Mouse (Mus musculus) cerebellum, postnatal 10 days (tissue): Measurements from ENCODE around the gene Rbpms2.
"Not testable (repeated sequence)": the region's sequence is repeated elsewhere in the genome, so short reads cannot be mapped to it uniquely, and the experiment has no call there.

Source experiments
- DNase-seq, 2 experiments: peaks; one replicate each; pipeline ENCODE4 v3.0.0; 2021; ENCODE audit warnings: mixed read lengths in 2 of 2

Rbpms2 gene

GRCm38 (mm10) chr9:65661029-65661428 is 31.6 kb downstream of the Rbpms2 start:
- DNase-seq = no peak

GRCm38 (mm10) chr9:65661493-65661892 is 32.0 kb downstream of the Rbpms2 start:
- no peak for DNase-seq

GRCm38 (mm10) chr9:65664163-65664562 is 34.7 kb downstream of the Rbpms2 start:
- peak; percentile 85 to 87 for DNase-seq

DNA sequence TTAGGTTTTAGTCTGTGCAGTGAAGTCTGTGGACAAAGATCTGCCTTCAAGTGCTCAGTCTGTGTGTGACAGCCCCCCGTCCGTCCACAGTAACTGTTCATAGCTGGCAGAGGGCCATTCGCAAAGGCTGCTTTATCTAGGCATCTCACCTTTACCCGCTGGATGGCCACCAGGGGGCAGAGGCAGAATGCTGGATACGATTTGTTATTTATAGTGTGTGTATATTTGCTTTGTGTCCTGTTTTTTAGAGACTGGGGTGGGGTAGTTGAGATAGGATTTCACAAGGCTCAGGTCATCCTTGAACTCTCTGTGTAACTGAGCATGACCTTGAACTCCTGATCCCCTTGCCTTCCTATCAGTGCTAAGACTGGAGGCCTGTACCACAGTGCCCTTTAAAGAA is 36.6 kb downstream of the Rbpms2 start:
- peak; percentile 86 to 89 for DNase-seq

DNA sequence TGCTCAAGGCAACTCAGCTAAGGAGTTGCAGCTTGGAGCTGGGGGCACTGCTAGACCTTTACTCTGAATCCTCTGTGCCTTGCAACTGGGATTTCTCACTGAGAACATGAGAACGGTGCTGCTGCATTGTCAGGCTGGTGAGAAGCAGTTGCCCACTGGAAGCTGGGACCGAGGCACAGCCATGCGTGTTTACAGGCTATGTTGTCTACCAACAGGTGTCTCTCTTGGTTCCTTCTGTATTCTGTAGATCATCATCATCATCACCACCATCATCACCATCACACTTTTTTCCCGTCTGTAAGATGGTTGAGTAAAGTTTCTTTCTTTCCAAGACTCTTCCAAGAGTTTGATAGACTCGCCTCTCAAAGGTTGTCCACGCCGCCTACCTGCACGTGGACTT is 38.3 kb downstream of the Rbpms2 start, which contains the start of gene Oaz2:
Gene Oaz2 (plus strand): TSS at position 301 of the 400 bp plus-strand sequence.
- DNase-seq = no peak

GRCm38 (mm10) chr9:65671431-65671931 is 42.0 kb downstream of the Rbpms2 start:
- peak in 1 of 2 experiments; percentile 20 for DNase-seq

GRCm38 (mm10) chr9:65672996-65673395 is 43.5 kb downstream of the Rbpms2 start:
- DNase-seq = no peak

DNA sequence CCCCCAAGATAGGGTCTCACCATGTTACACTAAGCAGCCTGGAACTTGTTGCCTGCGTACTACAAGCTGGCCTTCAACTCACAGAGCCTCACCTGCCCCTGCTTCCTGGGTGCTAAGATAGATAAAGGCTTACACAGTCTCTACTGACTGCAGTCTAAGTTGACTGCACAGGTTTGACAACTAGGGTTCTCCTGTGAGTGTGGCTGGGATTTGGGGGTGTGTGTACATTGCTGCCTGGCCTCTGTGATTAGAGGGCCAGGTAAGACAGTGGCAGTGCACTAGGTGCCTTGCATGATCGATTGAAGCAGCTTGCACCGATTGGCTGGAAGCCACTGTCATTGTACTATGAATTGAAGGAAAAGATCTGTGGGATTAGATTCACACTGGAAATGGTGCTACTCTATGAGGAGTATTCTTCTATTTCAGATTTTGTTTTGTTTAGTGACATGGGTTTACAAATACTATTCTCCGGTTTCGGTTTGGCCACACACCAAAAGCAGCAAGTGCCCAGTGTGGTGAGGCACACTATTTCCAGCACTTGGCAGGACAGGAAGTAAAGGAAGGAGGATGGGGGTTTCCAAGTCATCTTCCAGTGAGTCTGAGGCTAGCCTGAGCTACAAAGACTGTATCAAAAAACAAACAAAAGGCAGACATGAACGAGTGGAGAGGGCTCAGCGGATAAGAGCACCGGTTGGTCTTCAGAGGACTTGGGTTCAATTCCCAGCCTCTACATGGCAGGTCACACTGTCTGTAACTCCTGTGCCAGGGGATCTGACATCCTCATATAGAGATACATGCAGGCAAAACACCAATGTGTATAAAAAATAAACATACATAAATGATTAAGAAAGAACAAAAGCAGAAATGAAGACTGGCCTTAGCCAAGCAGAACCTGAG is 46.3 kb downstream of the Rbpms2 start:
- DNase-seq = peak; percentile 36 to 51

DNA sequence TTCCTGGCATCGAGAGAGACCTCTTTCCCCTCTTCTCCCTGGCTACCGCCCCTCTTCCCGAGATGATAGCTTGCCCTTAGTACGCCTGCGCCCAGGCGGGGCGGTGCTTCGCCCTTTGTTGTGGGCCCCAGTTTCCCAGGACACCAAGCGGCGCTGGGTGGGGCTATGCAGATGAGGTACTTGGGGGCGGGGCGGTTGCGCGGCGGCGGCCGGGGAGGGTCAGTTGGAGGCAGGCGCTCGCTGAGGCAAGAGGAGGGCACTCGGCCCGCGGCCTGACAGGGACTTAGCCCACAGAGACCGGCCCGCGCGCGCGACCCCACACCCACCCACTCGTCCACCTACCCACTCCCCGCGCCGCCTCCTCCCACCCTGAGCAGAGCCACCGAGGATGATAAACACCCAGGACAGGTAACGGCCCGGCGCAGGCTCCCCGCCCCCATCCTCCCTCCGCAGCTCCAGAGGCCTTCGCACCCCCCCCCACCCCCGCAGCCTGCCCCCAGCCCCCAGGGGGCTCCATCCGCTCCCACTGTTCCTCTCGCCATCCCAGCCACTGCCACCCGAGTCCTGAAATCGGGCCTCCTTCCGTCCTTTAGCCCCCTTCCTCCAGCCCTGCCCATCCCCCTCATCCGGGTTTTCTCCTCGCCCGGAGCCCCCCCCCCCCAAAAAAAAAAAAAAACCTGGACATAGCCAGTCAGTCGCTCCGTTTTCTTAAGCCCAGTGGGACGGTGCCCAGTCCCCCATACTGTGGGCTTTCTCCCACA is 47.1 kb downstream of the Rbpms2 start:
- peak; percentile 99 to 100 for DNase-seq

DNA sequence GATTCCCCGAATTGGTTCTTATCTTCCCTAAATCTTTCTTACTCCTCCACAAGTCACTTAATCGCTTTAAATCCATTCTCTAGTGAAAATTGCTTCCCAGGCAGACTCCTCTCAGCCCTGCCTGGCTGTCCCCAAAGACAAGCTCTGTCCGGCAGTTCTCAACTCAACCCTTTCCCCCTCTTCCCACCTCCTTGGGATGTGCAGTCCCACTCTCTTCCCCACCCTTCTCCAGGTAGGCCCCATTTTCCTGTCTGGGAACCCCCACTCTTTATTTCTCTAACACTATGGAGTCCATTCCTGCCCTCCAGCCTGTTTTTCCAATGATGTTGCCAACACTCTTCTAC is 47.6 kb downstream of the Rbpms2 start:
- no peak for DNase-seq

GRCm38 (mm10) chr9:65679181-65679761 is 49.8 kb downstream of the Rbpms2 start:
- DNase-seq = peak; percentile 67 to 68

DNA sequence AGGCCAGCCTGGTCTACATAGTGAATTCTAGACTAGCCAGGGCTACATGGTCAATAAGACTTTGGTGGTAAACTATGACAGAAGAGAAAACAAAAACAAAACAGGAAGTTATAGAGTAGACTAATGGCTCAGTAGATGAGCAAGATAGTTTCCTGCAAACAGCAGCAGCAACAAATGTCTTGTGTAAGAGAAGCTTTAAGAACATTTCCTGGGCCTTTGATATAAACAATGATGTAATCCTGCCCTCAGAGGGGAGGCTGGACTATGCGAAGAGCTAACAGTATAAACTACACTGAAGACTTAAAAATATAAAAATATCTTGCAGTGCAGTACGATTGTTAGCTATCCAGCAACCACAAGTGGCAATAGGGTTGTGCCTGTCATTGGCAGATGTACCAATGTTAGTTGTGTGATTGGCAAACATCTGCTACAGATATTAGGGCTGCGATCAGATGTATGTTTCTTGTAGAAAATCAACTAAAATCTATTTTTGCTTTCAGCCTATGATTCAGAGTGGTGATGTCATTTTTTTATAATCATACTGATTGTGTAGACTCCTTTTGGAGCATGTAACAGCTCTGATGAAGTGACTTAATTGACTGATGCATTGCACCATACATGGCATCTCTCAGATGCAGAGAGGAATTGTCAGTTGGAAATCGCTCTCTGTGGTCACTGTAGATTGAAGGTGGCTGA is 51.6 kb downstream of the Rbpms2 start:
- no peak for DNase-seq

GRCm38 (mm10) chr9:65681634-65681940 is 52.1 kb downstream of the Rbpms2 start:
- no peak for DNase-seq

- DNase-seq = no peak
Observed at GRCm38 (mm10) chr9:65682183-65682582, 52.7 kb downstream of the Rbpms2 start.

GRCm38 (mm10) chr9:65682994-65683393 is 53.5 kb downstream of the Rbpms2 start:
- DNase-seq = peak in 1 of 2 experiments; percentile 66

GRCm38 (mm10) chr9:65684704-65685103 is 55.3 kb downstream of the Rbpms2 start:
- DNase-seq = no peak

DNA sequence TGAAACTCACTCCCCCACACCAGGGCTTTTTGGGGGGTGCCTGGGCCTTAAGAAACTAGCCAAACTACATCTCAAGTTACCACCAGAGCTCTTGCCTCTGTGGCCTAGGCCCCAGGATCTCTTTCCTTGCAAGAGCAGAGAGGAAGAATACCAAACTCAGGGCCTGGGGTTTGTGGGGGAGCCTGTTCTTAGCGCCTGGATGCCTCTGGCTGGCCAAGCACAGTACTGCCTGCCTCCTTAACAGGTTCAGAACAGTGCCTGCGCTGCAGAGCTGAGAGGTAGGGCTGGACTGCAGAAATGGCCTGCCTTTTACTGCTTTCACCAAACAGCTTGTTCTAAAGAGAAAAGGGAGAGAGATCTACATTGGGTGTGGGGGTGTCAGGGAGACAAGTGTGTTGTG is 60.4 kb downstream of the Rbpms2 start:
- not testable (repeated sequence) for DNase-seq

DNA sequence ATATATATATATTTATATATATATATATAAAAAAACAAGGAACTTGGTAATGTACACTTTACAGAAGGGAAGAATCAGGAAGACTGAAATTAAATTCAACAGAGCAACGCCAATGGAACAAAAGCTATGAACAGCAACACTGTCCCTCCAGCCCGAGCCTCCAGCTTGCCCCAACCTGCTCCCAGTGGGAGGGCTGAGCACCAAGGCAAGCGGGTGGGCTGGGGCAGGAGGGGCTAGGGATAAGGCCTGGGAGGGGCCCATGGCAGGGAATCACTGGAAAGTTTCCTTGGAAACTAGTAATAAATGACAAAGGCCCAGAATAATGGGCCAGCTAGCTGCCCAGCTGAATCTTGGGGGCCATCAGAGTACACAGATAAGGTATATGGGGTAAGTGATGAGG is 63.0 kb downstream of the Rbpms2 start:
- no peak for DNase-seq

GRCm38 (mm10) chr9:65692959-65693603 is 63.6 kb downstream of the Rbpms2 start:
- no peak for DNase-seq

GRCm38 (mm10) chr9:65695646-65696045 is 66.2 kb downstream of the Rbpms2 start:
- DNase-seq = peak; percentile 66 to 76

DNA sequence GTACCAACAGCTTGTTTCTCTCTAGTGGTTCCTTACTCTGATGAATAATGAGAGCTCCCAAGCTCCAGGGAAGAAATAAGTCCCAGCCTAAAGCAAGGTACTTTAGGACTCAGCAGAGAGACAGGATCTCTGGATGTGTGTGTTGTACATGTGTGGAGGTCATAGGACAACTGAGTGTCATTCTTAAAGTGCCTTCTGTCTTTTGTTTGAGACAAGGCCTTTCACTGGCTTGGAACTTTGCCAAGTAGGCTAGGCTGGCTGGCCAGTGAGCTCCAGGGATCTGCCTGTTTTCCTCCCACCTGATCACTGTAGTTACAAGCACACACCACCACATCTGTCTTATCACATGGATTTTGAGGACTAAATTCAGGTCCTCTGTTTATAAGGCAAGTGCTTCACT is 66.9 kb downstream of the Rbpms2 start:
- peak; percentile 44 to 60 for DNase-seq

GRCm38 (mm10) chr9:65697356-65697755 is 67.9 kb downstream of the Rbpms2 start:
- no peak for DNase-seq
